Mouse (Mus musculus) thymus, postnatal 4 days (tissue): ENCODE data around the gene Cd33.

Experiments used
- DNase-seq: peaks from one replicate; pipeline ENCODE4 v3.0.0; 2021

Gene Cd33

DNA sequence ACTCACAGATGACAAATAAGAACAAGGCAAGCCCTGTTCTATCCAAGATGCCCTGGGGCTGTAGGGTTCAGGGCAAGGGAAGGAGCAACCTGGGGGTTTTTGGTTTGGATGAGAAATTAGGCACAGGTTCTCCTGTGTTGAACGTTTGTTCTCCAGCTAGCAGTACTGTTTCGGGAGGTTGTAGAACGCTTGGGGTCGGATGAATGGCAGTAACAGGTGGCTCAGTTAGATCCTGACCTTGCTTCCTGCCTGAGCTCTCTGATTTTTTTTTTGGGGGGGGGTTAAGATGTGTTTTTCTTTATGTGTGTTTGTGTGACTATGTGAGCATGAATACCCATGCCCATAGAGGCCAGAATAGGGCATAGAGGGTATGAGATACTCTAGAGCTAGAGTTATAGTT, 31.7 kb downstream of the Cd33 start:
- no peak for DNase-seq

DNA sequence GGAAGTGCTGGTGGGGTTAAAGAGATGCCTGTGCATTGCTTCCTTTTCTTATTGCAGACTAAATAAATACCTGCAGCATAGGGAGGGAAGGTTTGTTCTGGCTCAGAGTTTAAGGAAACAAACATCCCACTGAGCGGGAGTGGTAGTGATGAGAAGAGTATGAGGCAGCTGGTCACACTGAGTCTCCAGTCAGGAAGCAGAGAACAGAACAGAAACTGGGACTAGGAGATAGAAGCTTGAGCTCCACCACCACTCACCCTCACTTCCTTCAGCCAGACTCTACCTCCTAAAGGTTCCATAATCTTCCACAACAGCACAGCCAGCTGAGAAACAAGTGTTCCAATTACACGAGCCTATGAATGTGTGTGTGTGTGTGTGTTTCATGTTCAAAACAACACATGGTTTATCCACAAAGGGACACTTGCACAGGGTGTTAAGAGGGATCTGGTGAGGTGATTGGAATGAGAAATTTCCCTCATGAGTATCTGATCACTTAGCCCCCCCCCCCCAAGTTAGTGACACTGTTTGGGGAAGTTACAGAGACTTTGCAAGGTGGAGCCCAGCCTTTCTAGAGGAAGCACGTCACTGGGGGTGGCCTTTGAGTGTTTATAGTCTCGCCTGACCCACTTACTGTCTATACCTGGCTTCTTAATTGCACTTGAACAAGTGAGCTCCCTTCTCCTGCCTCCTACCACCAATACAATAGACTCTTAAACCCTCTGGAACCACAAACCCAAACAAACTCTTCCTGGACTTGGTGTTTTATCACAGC, 32.3 kb downstream of the Cd33 start:
- no peak for DNase-seq

DNA sequence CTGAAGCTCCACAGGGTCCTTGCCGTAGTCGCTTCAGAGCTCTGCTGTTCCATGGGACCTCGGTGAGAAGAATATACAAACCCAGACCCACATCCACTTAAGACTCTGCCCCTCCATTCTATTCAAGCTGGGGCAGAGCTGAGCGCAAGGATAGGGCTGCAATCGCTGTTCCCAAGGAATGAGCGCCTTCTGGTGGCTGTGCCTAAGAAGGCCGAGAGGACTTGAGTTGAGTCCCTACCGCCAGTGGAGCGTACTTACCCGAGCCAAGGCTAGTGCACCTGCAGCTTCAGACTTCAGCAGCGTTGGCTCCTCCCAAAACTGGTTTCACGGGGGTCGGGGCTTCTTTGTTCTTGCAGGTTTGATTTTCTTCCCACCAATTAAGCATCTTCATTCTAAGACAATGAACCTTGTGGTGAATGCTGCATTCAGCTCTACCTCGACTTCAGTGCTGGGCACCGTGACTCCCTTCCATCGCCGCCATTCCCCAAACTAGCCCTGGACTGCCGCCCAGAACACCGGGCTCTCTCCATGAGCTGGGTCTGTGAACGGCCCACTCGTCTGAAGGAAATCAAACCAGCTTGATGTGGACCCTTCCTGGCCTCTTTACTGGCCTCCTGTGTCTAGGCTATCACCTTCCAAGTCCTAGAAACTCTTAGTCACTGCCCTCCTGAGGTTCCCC, 48.7 kb downstream of the Cd33 start:
- peak; percentile 51 for DNase-seq

DNA sequence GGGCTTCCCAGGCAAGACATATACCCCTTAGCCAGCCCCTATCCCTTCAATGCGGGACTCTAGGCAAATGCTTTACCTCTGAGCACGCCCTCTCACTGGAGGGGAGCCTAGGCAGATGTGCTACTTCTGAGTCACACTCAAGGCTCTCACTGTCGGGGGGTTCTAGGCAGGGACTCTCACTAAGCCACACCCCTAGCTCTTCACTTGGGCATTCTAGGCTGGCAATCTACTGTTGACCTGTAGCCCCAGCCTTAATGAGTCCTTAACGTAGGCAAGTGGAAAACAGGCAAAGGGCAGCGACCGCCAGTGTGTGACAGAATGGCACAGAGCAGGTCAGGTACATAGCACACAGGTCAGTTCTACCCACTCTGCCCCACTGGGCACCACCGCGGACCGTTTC, 53.4 kb downstream of the Cd33 start:
- no peak for DNase-seq

DNA sequence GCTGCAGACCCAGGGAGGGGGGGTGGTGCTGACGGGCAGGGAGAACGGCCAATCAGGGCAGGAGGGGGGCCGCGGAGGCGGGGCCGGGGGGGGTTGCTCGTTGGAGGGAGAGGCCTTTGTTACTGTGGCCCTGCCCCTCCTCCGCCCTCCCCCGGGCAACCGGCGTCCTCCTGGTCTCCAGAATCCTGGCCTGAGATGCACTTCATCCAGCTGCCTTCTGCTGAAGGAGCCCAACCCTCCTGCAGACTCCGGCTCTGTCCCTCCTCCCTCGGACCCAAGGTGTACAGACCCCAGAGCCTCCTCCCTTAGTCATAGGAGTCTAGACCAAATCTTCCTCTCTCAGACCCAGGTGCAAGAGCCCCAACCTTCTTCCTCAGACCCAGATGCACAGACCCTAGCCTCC, 54.0 kb downstream of the Cd33 start:
- peak; percentile 18 for DNase-seq

DNA sequence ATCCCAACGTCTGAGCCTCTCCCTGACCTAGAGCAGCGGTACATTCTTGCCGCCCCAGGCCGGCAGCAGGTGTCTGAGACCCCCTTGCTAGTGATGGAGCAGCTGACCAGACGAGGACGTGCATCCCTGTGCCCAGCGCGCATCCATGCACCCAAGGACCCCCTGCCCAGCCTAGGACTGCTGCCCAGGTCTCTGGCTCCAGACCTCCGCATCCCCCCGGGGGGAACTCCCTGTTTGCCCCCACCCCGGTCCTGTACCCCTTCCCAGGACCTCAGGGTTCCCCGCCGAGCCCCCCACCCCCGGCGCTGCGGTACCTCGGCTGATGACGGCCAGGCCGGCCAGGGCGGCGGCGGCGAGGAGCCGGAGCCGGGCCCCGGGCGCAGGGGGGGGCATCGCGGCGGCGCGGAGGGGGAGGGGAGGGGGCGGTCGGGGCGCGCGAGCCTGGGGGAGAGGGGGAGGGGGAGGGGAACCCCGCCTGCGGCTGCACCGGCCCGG, 54.5 kb downstream of the Cd33 start, which contains the start of gene Iglon5:
Gene Iglon5 (minus strand): TSS at position 445 of the 495 bp plus-strand sequence.
- no peak for DNase-seq

DNA sequence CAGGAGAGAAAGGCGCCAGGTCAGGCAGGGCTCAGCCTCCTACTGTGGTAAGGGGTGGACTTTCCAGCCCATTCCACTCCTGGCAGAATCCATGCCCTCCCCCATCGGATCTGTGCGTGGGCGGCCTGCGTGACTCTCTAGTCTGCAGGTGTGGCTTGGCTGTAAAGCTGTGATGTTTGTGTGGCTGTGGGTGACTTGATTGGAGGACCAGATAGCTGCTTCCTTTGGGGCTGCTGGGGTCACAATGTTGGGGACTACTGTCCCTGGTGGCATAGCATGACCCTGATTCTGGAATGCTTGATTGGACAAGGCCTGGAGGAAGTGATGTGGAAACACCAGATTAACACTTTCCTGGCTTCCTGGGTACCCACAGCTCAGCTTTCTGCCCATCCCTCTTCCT, 55.6 kb downstream of the Cd33 start:
- DNase-seq: no peak

DNA sequence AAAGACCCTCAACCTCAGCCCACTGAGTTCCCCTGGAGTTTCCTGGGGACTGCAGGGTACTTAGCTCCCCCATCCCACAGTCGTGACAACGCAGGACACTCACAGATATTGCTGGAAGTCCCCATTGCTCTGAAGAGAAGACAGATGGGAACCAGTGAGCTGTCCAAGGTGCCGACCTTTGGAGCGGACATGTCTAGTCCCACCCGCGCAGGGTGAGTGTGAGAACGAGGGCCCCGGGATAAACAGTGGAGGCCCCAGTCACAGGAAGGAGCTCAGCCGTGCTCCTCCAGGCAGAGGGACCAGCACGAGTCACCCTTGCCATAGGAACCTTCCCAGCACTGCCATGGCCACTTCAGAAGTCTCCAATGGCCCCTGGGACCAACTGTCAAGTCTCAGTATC, 61.0 kb downstream of the Cd33 start:
- peak; percentile 22 for DNase-seq

DNA sequence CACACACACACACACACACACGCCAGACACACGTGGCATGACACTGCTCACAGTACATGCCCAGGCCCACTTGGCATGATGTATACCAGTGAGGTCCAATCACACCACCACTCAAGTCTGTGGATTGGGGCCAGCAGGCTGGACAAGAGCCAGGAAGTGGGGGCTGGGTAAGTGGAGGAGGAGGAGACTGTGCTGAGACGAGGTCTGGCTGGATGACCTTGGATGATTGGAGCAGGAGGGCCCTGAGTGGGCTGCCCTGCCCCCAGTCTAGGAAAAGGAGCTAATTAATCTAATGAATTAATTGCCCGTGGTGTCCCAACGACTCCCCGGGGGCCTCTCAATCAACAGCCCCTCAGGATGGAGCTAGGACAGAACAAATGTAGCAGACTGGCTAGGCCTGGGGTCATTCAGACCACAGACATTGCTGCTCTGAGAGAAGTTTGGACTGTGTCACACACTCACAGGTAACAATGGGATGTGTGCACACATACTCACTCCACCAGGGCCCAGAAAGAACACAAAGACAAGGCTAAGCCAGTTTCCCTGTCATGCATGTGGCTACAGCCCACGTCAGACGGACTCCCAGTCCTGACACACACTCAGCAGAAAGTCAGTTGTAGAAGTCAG, 62.0 kb downstream of the Cd33 start:
- DNase-seq: no peak

DNA sequence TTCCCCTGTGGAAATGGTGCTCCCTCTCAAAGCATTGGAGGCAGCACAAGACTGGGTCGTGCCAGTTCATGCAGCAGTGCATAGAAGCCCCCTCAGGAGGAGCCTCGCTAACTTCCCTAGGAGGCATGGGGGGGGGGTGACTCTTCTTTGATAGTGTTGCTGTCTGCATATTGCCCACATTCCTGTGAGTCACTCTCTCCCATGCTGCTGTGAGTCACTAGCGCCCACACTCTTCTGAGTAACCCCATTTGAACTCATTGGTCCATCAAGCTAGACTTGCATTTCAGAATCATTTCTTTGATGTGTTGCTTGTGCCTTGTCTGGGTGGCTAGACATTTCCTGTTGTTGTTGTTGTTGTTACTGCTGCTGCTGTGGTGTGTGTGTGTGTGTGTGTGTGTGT, 63.0 kb downstream of the Cd33 start:
- no peak for DNase-seq

DNA sequence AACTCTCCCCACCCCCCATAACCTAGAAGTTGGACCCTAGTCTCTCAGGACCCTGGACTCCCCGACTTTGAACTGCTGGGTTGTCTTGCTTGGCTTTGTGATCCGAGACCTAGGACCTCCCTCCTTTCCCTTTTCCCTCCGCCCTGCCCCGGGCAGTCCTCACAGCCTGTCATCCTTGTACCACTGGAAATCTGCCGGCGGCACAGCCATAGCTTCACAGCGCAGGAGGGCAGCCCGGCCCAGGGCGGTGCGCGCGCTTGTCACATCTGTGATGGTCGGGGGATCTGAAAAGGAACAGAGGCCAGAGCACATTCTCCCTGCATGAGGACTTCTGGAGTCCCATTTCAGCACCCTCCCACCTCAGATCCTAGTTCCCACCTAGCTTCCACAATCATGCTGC, 67.9 kb downstream of the Cd33 start:
- no peak for DNase-seq

DNA sequence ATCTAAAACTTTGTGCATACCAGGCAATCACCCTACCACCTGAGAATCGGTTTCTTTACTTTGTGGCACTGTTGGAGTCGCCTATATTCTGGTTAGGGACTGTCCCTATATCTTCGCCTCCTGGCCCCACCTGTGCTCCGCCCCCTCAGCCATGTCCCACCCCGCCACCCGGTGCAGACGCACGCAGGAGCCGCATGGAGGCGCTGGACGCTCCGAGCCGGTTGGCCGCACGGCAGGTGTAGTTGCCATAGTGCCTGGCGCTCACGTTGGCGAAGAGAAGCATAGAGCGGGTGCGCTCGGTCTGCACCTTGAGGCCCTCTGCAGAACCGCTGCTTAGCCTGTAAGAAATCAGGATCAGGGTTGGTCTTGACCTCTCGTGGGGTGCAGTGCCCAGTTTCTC, 68.5 kb downstream of the Cd33 start:
- DNase-seq: peak; percentile 60
